Mouse (Mus musculus) urinary bladder, postnatal 4 days (tissue): Measurements from ENCODE around the gene Milr1.
"Not testable (repeated sequence)": the region's sequence is repeated elsewhere in the genome, so short reads cannot be mapped to it uniquely, and the experiment has no call there.

Source experiments
- DNase-seq, 2 experiments: peaks; one replicate each; pipeline ENCODE4 v3.0.0; 2021 to 2022; ENCODE audit warnings: low spot score in 2 of 2

Milr1 gene

GRCm38 (mm10) chr11:106776960-106777359 lies 25.9 kb downstream of the Milr1 start:
- no peak for DNase-seq

GRCm38 (mm10) chr11:106777395-106777794 lies 26.4 kb downstream of the Milr1 start:
- no peak for DNase-seq

GRCm38 (mm10) chr11:106778132-106778531 lies 27.1 kb downstream of the Milr1 start:
- DNase-seq: no peak

GRCm38 (mm10) chr11:106778589-106779387 lies 27.8 kb downstream of the Milr1 start:
- DNase-seq: no peak

- DNase-seq: peak; percentile 86 to 88
Measured at GRCm38 (mm10) chr11:106779388-106780088, 28.5 kb downstream of the Milr1 start, which contains the start of gene Polg2. Gene Polg2 (minus strand): TSS chr11:106779537.

- DNase-seq: no peak
Measured at GRCm38 (mm10) chr11:106780089-106780425, 29.0 kb downstream of the Milr1 start.

DNA sequence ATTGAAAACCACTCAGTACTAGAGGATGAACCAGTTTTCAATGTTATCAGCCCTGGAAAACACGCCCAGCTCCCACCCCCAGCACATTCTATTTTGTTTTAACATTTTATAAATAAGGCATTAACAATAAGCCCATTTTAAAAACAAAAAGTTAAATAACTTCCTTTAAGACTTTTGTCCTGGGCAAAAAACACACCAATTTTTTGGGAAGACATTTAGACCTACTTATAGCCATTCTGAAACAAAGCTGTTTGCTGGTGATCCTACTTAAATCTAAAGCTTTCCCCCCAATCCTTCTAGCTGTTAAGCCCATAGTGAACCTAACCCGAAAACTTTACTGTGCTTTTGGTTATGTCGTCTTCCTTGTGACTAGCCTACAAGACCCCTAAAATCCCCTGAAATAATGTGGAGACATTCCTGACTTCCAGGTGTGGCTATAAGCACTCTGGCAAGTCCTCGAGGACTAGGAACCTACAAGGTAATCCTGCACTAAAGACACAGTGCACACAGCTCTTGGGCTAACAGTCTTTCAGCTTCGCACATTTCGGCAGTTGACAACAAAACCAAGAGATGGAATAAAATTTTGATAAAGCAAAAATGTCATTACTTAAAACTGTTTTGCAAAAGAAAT lies 29.7 kb downstream of the Milr1 start:
- no peak for DNase-seq

GRCm38 (mm10) chr11:106782271-106782670 lies 31.2 kb downstream of the Milr1 start:
- DNase-seq: not testable (repeated sequence)

DNA sequence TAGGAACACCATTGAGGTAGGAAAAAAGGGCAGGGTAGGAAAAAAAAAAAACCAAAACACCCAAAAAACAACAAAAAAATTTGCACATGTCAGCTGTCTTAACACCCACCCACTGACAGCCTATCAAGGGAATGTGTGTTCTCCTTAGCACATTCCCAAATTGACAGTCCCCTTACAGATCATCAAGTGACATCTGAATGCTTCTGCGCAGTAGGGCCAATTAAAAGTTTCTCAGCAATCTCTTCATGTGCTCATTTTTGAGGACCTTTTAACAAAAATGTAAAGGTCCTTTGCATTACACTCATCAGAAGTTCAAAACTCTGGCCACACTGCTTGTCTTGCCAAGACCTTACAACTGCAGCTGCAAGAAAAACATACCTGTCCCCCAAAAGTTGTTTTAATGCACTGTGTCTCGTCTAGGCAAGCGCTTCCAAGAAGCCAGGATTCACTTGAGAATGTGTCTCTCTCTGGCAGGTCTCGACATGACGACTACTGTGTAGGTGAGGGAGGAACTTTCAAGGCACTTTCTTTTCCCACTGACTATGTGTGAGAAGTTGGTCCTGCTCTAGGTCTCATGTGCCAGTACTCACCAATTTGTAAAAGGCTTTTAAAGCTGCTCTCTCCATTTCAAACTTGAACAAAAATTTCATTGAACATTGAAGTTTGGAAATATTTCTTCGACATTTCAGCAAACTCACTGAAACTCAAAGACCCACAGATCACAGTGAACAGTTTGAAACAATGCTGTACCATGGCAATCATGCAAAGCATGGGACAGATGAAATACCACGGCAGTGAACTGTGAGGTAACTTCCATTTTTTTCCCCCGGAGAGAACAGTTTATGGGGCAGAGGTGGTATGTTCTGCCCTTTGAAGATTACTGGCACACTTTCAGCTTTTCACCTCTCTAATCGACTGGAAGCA lies 32.1 kb downstream of the Milr1 start:
- no peak for DNase-seq

DNA sequence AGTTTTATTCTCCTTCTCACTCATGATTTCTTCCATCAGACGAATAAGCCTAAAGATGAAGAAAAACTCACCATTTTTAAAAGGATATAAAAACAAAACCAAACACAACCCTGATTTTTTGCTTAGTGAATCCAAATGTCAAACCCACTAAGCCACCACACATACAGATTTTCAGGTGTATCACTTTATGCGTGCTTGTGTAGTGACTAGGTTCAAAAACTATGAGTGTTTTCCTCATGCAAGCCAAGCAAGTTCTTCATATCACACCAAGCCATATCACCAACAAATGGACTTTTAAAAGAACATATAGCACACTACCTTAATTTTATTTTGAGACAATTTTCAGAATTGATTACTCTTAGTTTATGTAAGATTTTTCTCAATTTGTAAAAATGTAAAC lies 33.5 kb downstream of the Milr1 start:
- DNase-seq: no peak

GRCm38 (mm10) chr11:106785043-106785442 lies 34.0 kb downstream of the Milr1 start:
- no peak for DNase-seq

GRCm38 (mm10) chr11:106787131-106788025 lies 36.4 kb downstream of the Milr1 start:
- peak; percentile 89 to 93 for DNase-seq

DNA sequence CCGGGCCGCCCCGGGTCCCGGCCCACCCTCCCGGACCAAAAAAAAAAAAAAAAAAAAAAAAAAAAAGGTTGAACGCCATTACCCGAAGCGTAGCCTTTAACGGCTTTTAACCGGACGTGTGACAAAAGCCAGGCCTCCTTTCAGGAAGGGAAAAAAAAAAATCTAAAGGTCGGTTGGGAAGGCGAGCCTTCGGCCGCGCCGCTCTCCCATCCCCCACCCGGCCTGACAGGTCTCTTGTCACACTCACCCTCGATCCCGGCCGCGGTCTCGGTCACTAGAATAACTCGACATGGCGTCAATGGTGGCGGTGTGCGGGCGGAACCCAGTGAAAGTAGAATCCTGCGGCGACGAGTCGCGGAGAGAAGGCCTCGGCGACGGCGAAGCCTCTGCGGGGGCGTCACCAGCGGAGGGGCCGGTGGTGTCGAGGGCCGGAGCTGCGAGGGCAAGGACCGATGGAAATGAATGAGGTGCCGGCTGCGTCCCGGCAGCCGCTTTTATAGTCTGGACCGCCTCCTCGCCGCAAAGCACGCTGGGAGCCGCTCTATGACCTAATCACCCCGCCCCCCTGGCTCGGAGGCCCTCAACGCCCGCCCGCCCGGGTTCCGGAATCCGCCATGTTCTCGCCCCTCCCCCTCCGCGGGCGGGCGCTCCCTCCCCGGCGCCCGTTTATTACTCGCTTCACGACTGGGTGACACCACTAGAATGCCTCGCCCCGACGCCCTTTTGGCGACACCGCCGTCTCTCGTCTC lies 37.2 kb downstream of the Milr1 start:
- DNase-seq: peak; percentile 99 to 100

GRCm38 (mm10) chr11:106788775-106789459 lies 37.9 kb downstream of the Milr1 start, which contains the start of the genes Ddx5 and Cep95:
Gene Ddx5 (minus strand): TSS chr11:106789185.
Gene Cep95 (plus strand): TSS chr11:106789252.
- DNase-seq: peak; percentile 96 to 98

DNA sequence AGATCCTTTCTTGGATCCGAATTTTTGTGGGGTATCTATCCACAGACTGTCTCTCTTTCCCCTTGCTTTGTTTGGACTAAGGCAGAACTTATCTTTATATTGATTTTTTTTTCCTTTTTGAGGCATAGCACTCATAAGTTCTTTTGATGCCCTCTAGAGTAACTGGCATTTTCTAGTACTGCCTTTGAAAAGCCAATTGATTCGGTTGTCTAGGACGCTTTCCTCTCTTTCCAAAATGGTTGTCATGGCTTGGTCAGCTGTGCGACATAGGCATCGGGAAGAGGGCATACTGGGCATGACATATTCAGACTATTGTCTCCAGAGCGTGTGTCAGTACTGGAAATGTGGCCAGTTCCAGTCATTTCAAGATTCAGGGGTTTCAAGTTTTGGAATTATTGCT lies 38.6 kb downstream of the Milr1 start:
- no peak for DNase-seq

DNA sequence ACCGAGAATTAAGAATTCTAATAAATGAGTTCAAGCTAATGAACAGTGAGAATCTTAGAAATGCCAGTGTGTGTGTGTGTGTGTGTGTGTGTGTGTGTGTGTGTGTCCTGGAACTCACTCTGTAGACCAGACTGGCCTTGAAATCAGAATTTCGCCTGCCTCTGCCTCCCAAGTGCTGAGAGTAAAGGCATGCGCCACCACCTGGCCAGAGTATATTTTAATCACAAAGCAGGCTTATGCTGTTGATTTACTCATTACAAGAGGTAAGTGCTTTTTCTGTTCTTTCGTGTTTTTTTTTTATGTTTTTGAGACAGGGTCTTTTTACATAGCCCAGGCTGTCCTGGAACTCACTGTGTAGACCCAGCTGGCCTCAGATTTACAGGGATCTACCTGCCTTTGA lies 42.8 kb downstream of the Milr1 start:
- no peak for DNase-seq

DNA sequence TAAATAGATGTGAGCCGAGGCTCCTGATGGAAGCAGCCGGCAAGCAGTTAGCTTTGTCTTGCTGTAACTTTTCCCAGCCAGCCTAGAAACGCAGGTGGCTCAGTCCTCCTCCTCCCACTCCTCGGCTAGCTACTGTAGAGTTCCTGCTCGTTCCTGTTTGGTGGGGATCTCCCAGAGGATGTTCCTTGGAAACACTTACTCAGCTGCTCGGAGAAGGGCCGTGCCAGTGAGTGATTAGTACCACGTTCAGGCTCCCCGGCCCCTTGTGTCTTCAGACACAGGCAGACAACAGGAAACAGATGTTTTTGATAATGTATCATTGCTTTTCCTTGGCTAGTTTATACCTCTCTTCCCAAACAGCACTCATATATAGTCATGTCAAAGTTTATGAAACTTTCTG lies 44.7 kb downstream of the Milr1 start:
- DNase-seq: no peak

DNA sequence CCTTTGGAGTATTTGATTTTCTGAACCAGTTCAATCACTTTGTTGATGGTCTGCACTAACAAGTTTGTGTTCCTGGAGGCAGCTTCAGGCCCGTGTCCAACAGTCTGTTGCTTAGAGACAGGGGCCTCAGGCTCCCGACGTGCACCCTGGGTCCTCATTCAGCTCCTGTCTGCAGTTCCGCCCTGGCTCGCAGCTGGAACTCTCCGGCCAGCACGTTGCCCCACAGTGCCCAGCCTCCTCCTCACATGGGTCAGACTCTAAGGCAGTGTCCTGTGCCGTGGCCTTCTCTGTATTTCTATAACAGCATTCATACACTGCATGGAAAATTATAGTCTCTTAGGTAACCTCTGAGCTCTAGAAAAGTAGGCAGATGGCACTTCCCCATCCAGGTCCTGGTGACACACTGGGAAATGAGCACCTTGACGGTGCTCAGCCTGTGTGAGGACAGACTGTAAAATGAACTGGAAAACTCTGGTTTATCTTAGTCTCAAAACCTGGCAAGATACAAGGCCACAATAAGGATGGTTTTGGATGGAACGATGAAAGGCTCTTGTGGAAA lies 51.1 kb downstream of the Milr1 start:
- no peak for DNase-seq

- not testable (repeated sequence) for DNase-seq
Measured at GRCm38 (mm10) chr11:106807442-106807841, 56.4 kb downstream of the Milr1 start.
